Mouse (Mus musculus) liver, embryonic 11.5 days (tissue): ENCODE results near the gene Gm21974. TPM values are rescaled to one million over a fixed set of nuclear protein-coding genes. Genes with fewer than 3 reads are reported as not detected.
"Not testable (repeated sequence)": the region's sequence is repeated elsewhere in the genome, so short reads cannot be mapped to it uniquely, and the experiment has no call there.

ENCODE experiments used
- ATAC-seq: fragments of 200-750 bp; cut with Nextera tagmentation; replicated peaks from 2 replicates; pipeline ENCODE4 v1.8.0; 2017; ENCODE audit warnings: moderate number of reproducible peaks, mild to moderate bottlenecking, moderate TSS enrichment, moderate library complexity; ENCODE audit not compliant: low FRiP score
- DNase-seq: peaks from one replicate; pipeline ENCODE4 v3.0.0-alpha.2; 2017; ENCODE audit warnings: low spot score
- H3K27ac ChIP-seq: fragments of 300-500 bp; sonication (generic); 2 replicates; pipeline ENCODE4 v1.5.1; 2014; ENCODE audit warnings: mild to moderate bottlenecking, low read depth, low read length, control low read depth
- H3K27me3 ChIP-seq: fragments of 300-500 bp; sonication (generic); replicated peaks from 2 replicates; pipeline ENCODE4 v1.6.1; 2014; ENCODE audit warnings: low read length, mixed read lengths; ENCODE audit not compliant: control insufficient read depth, insufficient read depth
- H3K36me3 ChIP-seq: fragments of 300-500 bp; sonication (generic); 2 replicates; pipeline ENCODE4 v1.6.1; 2014; ENCODE audit warnings: mild to moderate bottlenecking, low read length, moderate library complexity, mixed read lengths; ENCODE audit not compliant: control insufficient read depth, insufficient read depth
- H3K4me1 ChIP-seq: fragments of 300-500 bp; sonication (generic); replicated peaks from 2 replicates; pipeline ENCODE4 v1.6.1; 2014; ENCODE audit warnings: low read length, mixed read lengths; ENCODE audit not compliant: control insufficient read depth, insufficient read depth
- H3K4me2 ChIP-seq: fragments of 300-500 bp; sonication (generic); 2 replicates; pipeline ENCODE4 v1.6.1; 2014; ENCODE audit warnings: mild to moderate bottlenecking, control low read depth, moderate library complexity
- H3K4me3 ChIP-seq: fragments of 300-500 bp; sonication (generic); 2 replicates; pipeline ENCODE4 v1.5.1; 2014; ENCODE audit warnings: low read depth, low read length, control low read depth
- H3K9ac ChIP-seq: fragments of 300-500 bp; sonication (generic); 2 replicates; pipeline ENCODE4 v1.6.1; 2014; ENCODE audit warnings: low read depth, low read length, control low read depth
- H3K9me3 ChIP-seq: fragments of 300-500 bp; sonication (generic); 2 replicates; pipeline ENCODE4 v1.6.1; 2016; ENCODE audit warnings: low read length, inconsistent platforms, mixed read lengths; ENCODE audit not compliant: control insufficient read depth
- WGBS: fragments of 180-500 bp; shearing (Covaris S2); extraction: QIAGEN DNeasy Blood & Tissue Kit; methylation state at CpG from one replicate; pipeline ENCODE4 v1.1.7; 2014; 5-methylcytosine and 5-hydroxymethylcytosine counted together
- polyA plus RNA-seq: library from polyadenylated mRNA; unstranded; fragments of >200 nt; fragmentation: Nextera tagmentation; extraction: Ambion mirVana; gene quantifications from 2 replicates; pipeline ENCODE4 v1.2.1, GENCODE M21; 2014

The Gm21974 gene
- polyA plus RNA-seq, 1 experiment from 2014 or later = 0.08 TPM

DNA sequence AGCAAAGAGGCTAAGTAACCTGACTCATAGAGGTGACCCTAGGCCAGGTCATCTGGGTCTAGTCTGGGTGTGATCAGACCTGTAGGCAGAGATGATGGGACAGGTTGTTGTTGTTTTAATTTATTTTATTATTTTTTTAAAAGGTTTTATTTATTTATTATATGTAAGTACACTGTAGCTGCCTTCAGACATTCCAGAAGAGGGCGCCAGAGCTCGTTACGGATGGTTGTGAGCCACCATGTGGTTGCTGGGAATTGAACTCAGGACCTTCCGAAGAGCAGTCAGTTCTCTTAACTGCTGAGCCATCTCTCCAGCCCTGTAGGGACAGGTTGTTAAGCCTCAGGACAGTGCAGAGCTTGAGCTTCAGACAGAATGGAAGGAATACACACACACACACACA lies 57.4 kb downstream of the Gm21974 start:
- H3K4me2 ChIP-seq, H3K4me1 ChIP-seq, DNase-seq, H3K27me3 ChIP-seq, H3K36me3 ChIP-seq, H3K9ac ChIP-seq, H3K27ac ChIP-seq, ATAC-seq, H3K4me3 ChIP-seq, H3K9me3 ChIP-seq: not testable (repeated sequence)
- WGBS = 83% methylated on average over 4 of the region's 4 CpGs

DNA sequence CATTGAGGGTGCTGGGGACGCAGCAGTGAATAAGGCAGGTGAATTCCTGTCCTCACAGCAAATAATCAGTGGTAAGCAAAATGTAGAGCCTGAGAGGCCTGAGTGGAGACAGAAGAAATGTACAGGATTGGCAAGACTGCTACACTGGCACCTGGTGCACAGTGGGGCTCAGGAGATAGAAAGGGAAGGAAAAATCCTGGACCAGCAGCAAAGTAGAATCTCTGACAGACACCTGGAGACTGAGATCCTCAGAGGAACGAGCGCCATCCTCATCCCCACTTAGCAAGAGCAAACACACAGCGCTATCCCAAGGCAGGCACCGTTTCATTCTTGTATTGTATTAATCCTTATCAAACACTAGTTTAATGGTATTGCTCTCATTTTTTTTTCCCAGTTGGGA lies 57.8 kb downstream of the Gm21974 start:
- ATAC-seq (no peak), DNase-seq (no peak)
- Histone ChIP-seq H3K36me3 (no peaks in the 10 kb centered on the region), H3K9me3 (no peaks in the 10 kb centered on the region), H3K4me3 (no peak overlapping the region), H3K27ac (no peak overlapping the region), H3K4me1 (peaks cover 7% of the 10 kb centered on the region), H3K9ac (no peak overlapping the region), H3K4me2 (no peak overlapping the region), H3K27me3 (no peaks in the 10 kb centered on the region)
- WGBS = 93% methylated on average over 5 of the region's 5 CpGs

Other genes starting within 250 kb of the Gm21974 start
- 46.8 and 50.7 TPM in 2 replicates for gene Bcl7c, start 186.5 kb downstream of the Gm21974 start, polyA plus RNA-seq
- 5.5 and 5.8 TPM in 2 replicates for gene Ctf1, start 182.7 kb downstream of the Gm21974 start, polyA plus RNA-seq
- 0.25 and 0.40 TPM in 2 replicates for gene Ctf2, start 163.3 kb downstream of the Gm21974 start, polyA plus RNA-seq
- gene Fbxl19, start 150.9 kb downstream of the Gm21974 start, polyA plus RNA-seq = 3.1 and 3.7 TPM in 2 replicates
- 22.0 and 23.7 TPM in 2 replicates for gene Orai3, start 125.6 kb downstream of the Gm21974 start, polyA plus RNA-seq
- gene Setd1a, start 118.8 kb downstream of the Gm21974 start, polyA plus RNA-seq = 24.2 and 26.0 TPM in 2 replicates
- not detected in 2 replicates for gene Gm49388, start 109.8 kb downstream of the Gm21974 start, polyA plus RNA-seq
- 31.4 and 32.4 TPM in 2 replicates for gene Hsd3b7, start 94.8 kb downstream of the Gm21974 start, polyA plus RNA-seq
- gene Stx4a, start 71.2 kb downstream of the Gm21974 start, polyA plus RNA-seq = 16.1 and 19.4 TPM in 2 replicates
- 1.5 and 1.9 TPM in 2 replicates for gene Stx1b, start 70.9 kb downstream of the Gm21974 start, polyA plus RNA-seq
- 15.1 and 15.8 TPM in 2 replicates for gene Zfp646, start 19.2 kb downstream of the Gm21974 start, polyA plus RNA-seq
- gene Zfp668, start 18.6 kb downstream of the Gm21974 start, polyA plus RNA-seq = 15.2 and 15.9 TPM in 2 replicates
- gene Prss53, start 4.5 kb downstream of the Gm21974 start, polyA plus RNA-seq = 0.40 and 0.48 TPM in 2 replicates
- gene Vkorc1, start 163 bp upstream of the Gm21974 start, polyA plus RNA-seq = 108 and 110 TPM in 2 replicates
- 126 and 132 TPM in 2 replicates for gene Bckdk, start 8.6 kb upstream of the Gm21974 start, polyA plus RNA-seq
- 44.2 and 47.0 TPM in 2 replicates for gene Kat8, start 17.1 kb upstream of the Gm21974 start, polyA plus RNA-seq
- gene Prss8, start 34.6 kb upstream of the Gm21974 start, polyA plus RNA-seq = 3.4 and 6.3 TPM in 2 replicates
- 7.9 and 9.4 TPM in 2 replicates for gene Prss36, start 51.3 kb upstream of the Gm21974 start, polyA plus RNA-seq
- 28.1 and 34.4 TPM in 2 replicates for gene Fus, start 72.0 kb upstream of the Gm21974 start, polyA plus RNA-seq
- gene Pycard, start 98.4 kb upstream of the Gm21974 start, polyA plus RNA-seq = 46.3 and 51.1 TPM in 2 replicates
- gene Trim72, start 108.5 kb upstream of the Gm21974 start, polyA plus RNA-seq = not detected in 2 replicates
- gene Itgam, start 167.2 kb upstream of the Gm21974 start, polyA plus RNA-seq = 1.8 and 1.9 TPM in 2 replicates
- not detected in 2 replicates for gene Gm49368, start 167.2 kb upstream of the Gm21974 start, polyA plus RNA-seq
- 0.12 and 0.18 TPM in 2 replicates for gene Itgax, start 234.1 kb upstream of the Gm21974 start, polyA plus RNA-seq